Mouse (Mus musculus): ENCODE results near the gene Rtkn2.

- TF ChIP-seq GATA1 (IDR thresholded peaks at IDR 0.05; ENCODE audit: borderline replicate concordance, low read length) (no peak), FLI1 (IDR thresholded peaks at IDR 0.05; ENCODE audit: low read length) (no peak)
Observed at GRCm38 (mm10) chr10:67955982-67956381, 23.4 kb upstream of the Rtkn2 start.
